Mouse (Mus musculus) liver, postnatal 0 days (tissue): Measurements from ENCODE around the gene Nova2. TPM values are rescaled to one million over a fixed set of nuclear protein-coding genes. Genes with fewer than 3 reads are reported as not detected.

Experiments used
- ATAC-seq: fragments of 200-750 bp; cut with Nextera tagmentation; 2 replicates; pipeline ENCODE4 v1.8.0; 2017; ENCODE audit warnings: mild to moderate bottlenecking, moderate library complexity
- DNase-seq: peaks from one replicate; pipeline ENCODE4 v3.0.0-alpha.2; 2016
- H3K27ac ChIP-seq: fragments of 300-500 bp; sonication (generic); 2 replicates; pipeline ENCODE4 v1.5.1; 2014; ENCODE audit warnings: antibody characterized with exemption, moderate library complexity, mild to moderate bottlenecking, low read depth
- H3K27me3 ChIP-seq: fragments of 300-500 bp; sonication (generic); 2 replicates; pipeline ENCODE4 v1.6.1; 2014; ENCODE audit warnings: low read length, control low read depth, mixed read lengths; ENCODE audit not compliant: insufficient read depth
- H3K36me3 ChIP-seq: fragments of 300-500 bp; sonication (generic); replicated peaks from 2 replicates; pipeline ENCODE4 v1.6.1; 2014; ENCODE audit warnings: mild to moderate bottlenecking, control low read depth, low read length, moderate library complexity, mixed read lengths; ENCODE audit not compliant: insufficient read depth
- H3K4me1 ChIP-seq: fragments of 300-500 bp; sonication (generic); 2 replicates; pipeline ENCODE4 v1.6.1; 2014; ENCODE audit warnings: antibody characterized with exemption, mild to moderate bottlenecking, control low read depth; ENCODE audit not compliant: insufficient read depth
- H3K4me2 ChIP-seq: fragments of 300-500 bp; sonication (generic); 2 replicates; pipeline ENCODE4 v1.6.1; 2014; ENCODE audit warnings: low read depth, mild to moderate bottlenecking, low read length, moderate library complexity, mixed read lengths
- H3K4me3 ChIP-seq: fragments of 300-500 bp; sonication (generic); 2 replicates; pipeline ENCODE4 v1.5.1; 2014; ENCODE audit warnings: low read depth, low read length
- H3K9ac ChIP-seq: fragments of 300-500 bp; sonication (generic); replicated peaks from 2 replicates; pipeline ENCODE4 v1.6.1; 2014; ENCODE audit warnings: mild to moderate bottlenecking, moderate library complexity
- H3K9me3 ChIP-seq: fragments of 300-500 bp; sonication (generic); 2 replicates; pipeline ENCODE4 v1.6.1; 2016; ENCODE audit warnings: mild to moderate bottlenecking, control low read depth, low read length, mixed read lengths
- CTCF ChIP-seq: sonication (generic); IDR thresholded peaks from 2 replicates; pipeline ENCODE4 v1.5.1; 2016; ENCODE audit warnings: antibody characterized with exemption, low read depth
- EP300 ChIP-seq: IDR thresholded peaks from 2 replicates; pipeline ENCODE4 v1.6.1; 2016; ENCODE audit warnings: antibody characterized with exemption, low read depth, mild to moderate bottlenecking
- WGBS: fragments of 180-500 bp; shearing (Covaris S2); extraction: QIAGEN DNeasy Blood & Tissue Kit; methylation state at CpG from one replicate; pipeline ENCODE4 v1.1.7; 2014; ENCODE audit not compliant: insufficient replicate concordance; 5-methylcytosine and 5-hydroxymethylcytosine counted together
- polyA plus RNA-seq: library from polyadenylated mRNA; unstranded; fragments of >200 nt; fragmentation: Nextera tagmentation; extraction: Ambion mirVana; gene quantifications from 2 replicates; pipeline ENCODE4 v1.2.1, GENCODE M21; 2015

The Nova2 gene
- 0.08 and 0.12 TPM in 2 replicates for polyA plus RNA-seq

GRCm38 (mm10) chr7:18925162-18925938, at the start of gene Nova2:
Gene Nova2, plus strand, starts transcription at chr7:18925888.
- Histone ChIP-seq H3K4me2 (peak within 1 kb of the TSS; percentile 63), H3K27me3 (peaks cover 53% of the 10 kb centered on the region), H3K36me3 (no peaks in the 10 kb centered on the region), H3K4me3 (peak within 1 kb of the TSS; percentile 44), H3K9me3 (no peaks in the 10 kb centered on the region), H3K9ac (peak within 1 kb of the TSS; percentile 54; the same call in 1 of the 2 replicates), H3K27ac (peak within 1 kb of the TSS; percentile 22; the same call in 1 of the 2 replicates), H3K4me1 (peaks cover 6% of the 10 kb centered on the region; the same call in 1 of the 2 replicates)
- peak; percentile 21 for TF ChIP-seq CTCF
- no peak for TF ChIP-seq EP300
- peak; percentile 82 for DNase-seq
- peak; percentile 84 for ATAC-seq
- WGBS, result 1% methylated on average over 23 of the region's 45 CpGs

- H3K4me2 ChIP-seq, result no peak overlapping the region
- no peak for ATAC-seq
- TF ChIP-seq CTCF (no peak), EP300 (no peak)
- H3K36me3 ChIP-seq, result no peaks in the 10 kb centered on the region
- H3K9me3 ChIP-seq, result no peaks in the 10 kb centered on the region
- WGBS, result 58% methylated on average over 7 of the region's 7 CpGs
- H3K27me3 ChIP-seq, result no peaks in the 10 kb centered on the region
- DNase-seq, result no peak
- no peak overlapping the region for H3K4me3 ChIP-seq
- no peaks in the 10 kb centered on the region for H3K4me1 ChIP-seq
- no peak overlapping the region for H3K9ac ChIP-seq
- H3K27ac ChIP-seq, result no peak overlapping the region
Observed at GRCm38 (mm10) chr7:18878691-18879090, 47.0 kb upstream of the Nova2 start.

DNA sequence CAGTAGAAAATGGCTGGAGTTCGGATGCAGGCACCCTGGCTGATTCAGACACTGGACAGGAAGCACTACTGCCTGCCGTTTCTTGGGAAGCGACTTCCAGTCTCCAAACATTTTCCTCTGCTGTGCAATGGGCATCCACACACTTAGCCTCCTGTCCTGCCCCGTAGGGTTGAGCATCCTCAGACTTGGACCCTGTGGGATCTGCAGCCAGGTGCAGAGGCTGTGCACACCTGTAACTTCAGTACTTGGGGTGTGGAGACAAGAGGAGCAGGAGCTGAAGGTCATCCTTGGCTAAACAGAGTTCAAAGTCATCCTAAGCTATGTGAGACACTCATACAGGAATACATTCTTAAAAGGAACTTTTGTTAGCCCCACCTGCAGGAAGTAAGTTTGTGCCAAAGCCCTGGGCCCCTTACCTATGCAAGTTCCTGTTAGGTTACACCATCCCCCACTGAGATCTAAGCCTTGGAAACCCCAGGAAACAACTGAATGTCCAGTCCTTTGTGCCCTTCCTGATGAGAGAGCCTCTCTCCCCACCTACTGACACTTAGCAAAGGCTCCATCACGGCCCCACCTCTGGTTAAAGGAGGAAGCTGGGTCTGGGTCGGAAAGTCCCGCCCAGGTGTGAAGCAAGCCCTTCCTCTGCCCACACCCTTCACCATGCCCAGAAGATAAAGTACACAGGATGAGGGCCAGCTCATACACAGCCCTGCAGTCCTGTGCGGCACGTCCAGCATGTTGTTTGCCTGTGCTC, 41.5 kb upstream of the Nova2 start:
- peak; percentile 76 for ATAC-seq
- Histone ChIP-seq H3K9ac (peak overlapping the region; percentile 26; the same call in 1 of the 2 replicates), H3K36me3 (no peaks in the 10 kb centered on the region), H3K4me2 (peak overlapping the region; percentile 36), H3K27ac (peak overlapping the region; percentile 79), H3K27me3 (no peaks in the 10 kb centered on the region), H3K4me1 (no peaks in the 10 kb centered on the region), H3K9me3 (no peaks in the 10 kb centered on the region), H3K4me3 (peak overlapping the region; percentile 27)
- peak; percentile 61 for DNase-seq
- 33% methylated on average over 9 of the region's 9 CpGs for WGBS
- TF ChIP-seq CTCF (no peak), EP300 (no peak)

DNA sequence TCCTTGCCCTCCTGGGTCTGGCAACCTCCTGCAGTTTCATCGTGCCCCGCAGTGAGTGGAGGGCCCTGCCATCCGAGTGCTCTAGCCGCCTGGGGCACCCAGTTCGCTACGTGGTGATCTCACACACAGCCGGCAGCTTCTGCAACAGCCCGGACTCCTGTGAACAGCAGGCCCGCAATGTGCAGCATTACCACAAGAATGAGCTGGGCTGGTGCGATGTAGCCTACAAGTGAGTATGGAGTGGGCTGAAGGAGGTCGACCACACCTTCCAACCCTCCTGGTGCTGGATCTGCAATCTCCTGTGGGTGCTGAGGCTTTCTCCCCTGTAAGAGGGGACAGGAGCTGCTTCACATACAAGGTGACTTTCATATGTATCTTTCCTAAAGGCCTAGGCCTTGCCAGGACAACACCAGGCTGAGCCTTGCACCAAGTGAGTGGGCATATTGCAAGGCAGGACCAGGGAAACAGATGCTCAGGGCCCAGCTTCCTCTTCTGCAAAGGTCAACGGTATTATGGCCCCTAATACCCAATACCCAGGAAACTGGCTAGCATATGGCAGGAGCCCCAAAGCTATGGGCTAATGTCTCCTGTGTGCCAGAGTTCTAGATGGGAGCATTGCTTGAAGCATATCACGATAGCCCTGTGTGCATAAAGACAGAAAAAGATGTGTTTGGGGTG, 40.8 kb upstream of the Nova2 start:
- Histone ChIP-seq H3K4me3 (peak overlapping the region; percentile 27), H3K9me3 (no peaks in the 10 kb centered on the region), H3K36me3 (no peaks in the 10 kb centered on the region), H3K4me1 (no peaks in the 10 kb centered on the region), H3K27me3 (no peaks in the 10 kb centered on the region), H3K27ac (peak overlapping the region; percentile 75), H3K4me2 (peak overlapping the region; percentile 36; the same call in 1 of the 2 replicates), H3K9ac (peak overlapping the region; percentile 26; the same call in 1 of the 2 replicates)
- TF ChIP-seq EP300 (no peak), CTCF (no peak)
- DNase-seq (no peak), ATAC-seq (0 out of 2 replicates have a peak, but pooled peaks have one; percentile 25)
- 37% methylated on average over 13 of the region's 13 CpGs for WGBS

- H3K9me3 ChIP-seq, result no peaks in the 10 kb centered on the region
- TF ChIP-seq EP300, result no peak
- no peak for TF ChIP-seq CTCF
- H3K4me3 ChIP-seq, result peak overlapping the region; percentile 27
- H3K9ac ChIP-seq, result no peak overlapping the region
- 0 out of 2 replicates have a peak, but pooled peaks cover 4% of the 10 kb centered on the region for H3K36me3 ChIP-seq
- DNase-seq, result no peak
- H3K4me1 ChIP-seq, result no peaks in the 10 kb centered on the region
- no peak for ATAC-seq
- H3K27me3 ChIP-seq, result no peaks in the 10 kb centered on the region
- peak overlapping the region; percentile 46 for H3K4me2 ChIP-seq
- H3K27ac ChIP-seq, result no peak overlapping the region
- WGBS, result 72% methylated on average over 1 of the region's 1 CpGs
Observed at GRCm38 (mm10) chr7:18886963-18887362, 38.7 kb upstream of the Nova2 start.

GRCm38 (mm10) chr7:18890848-18891247, 34.8 kb upstream of the Nova2 start:
- Histone ChIP-seq H3K4me2 (no peak overlapping the region), H3K9me3 (no peaks in the 10 kb centered on the region), H3K27me3 (peaks cover 14% of the 10 kb centered on the region), H3K4me1 (peaks cover 22% of the 10 kb centered on the region), H3K36me3 (0 out of 2 replicates have a peak, but pooled peaks cover 4% of the 10 kb centered on the region), H3K27ac (no peak overlapping the region), H3K4me3 (no peak overlapping the region), H3K9ac (no peak overlapping the region)
- DNase-seq (no peak), ATAC-seq (no peak)
- WGBS, result 90% methylated on average over 8 of the region's 8 CpGs
- TF ChIP-seq EP300, result no peak
- TF ChIP-seq CTCF, result no peak
